Mouse (Mus musculus) cerebellum, adult 18-20 months (tissue): ENCODE results near the gene Fzd7.
"Not testable (repeated sequence)": the region's sequence is repeated elsewhere in the genome, so short reads cannot be mapped to it uniquely, and the experiment has no call there.

Experiments used
- DNase-seq, 2 experiments: peaks; one replicate each; pipeline ENCODE4 v3.0.0; 2021

Gene Fzd7

DNA sequence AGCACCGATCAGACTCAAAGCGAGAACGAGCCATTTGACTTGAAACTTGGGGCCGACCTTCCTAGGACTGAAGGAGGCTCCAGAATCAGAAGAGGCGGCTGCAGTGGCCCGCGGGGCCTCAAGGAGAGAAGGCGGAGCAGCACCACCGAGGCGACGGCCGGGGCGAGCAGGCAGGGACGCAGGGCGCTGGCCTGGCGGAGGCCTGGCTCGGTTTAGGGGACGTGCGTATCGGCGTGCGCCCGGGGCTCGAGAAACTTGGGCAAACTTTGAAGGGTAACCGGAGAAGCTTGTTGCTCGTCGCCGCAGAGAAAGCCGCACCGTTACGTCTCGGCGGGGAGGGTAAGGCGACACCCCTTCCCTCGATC lies at the start of gene Fzd7:
Fzd7 (plus strand) TSS at position 94 of the 365 bp plus-strand sequence.
- peak in 1 of 2 experiments; percentile 48 for DNase-seq

GRCm38 (mm10) chr1:59433296-59433695 lies 48.9 kb upstream of the Fzd7 start:
- no peak for DNase-seq

DNA sequence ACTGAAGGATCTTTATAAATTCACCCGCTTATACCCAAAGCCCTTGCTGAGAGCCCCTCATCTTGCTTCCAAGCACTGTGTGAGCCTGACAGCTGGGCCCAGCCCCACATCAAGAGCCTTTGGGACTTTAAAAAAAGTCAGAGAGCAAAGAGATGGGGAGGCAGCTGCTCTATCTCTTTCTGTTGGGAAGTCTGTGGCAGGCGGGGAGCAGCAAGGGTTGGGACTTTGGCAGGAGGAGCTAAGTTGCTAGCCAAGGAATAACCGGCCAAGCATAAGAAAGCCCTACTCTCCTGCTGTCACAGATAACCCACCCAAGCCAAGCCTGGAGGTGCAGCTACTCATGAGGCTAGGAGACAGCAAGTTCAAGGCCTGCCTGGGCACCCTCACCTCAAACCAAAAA lies 48.2 kb upstream of the Fzd7 start:
- DNase-seq: peak; percentile 74 to 82

GRCm38 (mm10) chr1:59435270-59435669 lies 47.0 kb upstream of the Fzd7 start:
- DNase-seq: no peak

- DNase-seq: no peak
Observed at GRCm38 (mm10) chr1:59436321-59436720, 45.9 kb upstream of the Fzd7 start.

GRCm38 (mm10) chr1:59437927-59438326 lies 44.3 kb upstream of the Fzd7 start:
- no peak for DNase-seq

DNA sequence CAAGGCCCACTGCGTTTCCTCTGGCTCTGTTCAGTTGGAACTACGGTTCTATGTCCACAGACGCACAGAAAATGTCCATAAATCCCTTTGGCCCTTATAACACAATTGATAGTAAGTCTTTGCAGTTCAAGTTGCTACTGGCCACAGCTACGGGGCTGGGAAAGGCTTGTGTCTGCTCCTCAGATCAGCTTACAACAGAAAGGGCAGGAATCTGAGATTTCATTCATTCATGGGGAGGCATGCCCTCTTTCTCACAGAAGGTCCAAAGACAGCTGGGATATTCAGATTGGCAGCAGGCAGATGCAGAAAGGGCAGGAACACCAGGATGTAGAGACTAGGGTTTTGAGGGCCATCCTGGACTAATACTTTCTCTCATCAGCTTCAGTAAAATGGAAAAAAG lies 43.9 kb upstream of the Fzd7 start:
- DNase-seq: no peak

GRCm38 (mm10) chr1:59439252-59439651 lies 43.0 kb upstream of the Fzd7 start:
- DNase-seq: peak; percentile 36 to 53

DNA sequence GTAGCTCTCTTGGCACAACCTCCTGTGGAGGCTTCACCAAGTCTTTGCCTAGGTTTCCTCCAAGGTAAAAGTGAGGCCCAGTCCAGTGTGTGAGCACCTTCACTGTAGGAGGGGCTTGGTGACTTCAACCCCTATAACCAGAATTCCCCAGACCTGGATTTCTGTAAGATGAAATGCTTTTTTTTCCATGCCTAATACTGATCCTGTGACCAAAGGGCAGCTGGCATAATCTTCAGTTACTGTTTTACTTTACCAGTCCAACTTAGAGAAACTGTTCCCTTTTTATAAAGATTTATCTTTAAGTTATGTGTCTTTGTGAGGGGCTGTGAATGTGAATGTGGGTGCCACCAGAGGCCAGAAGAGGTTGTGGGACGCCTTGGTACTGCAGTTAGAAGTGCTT lies 42.3 kb upstream of the Fzd7 start:
- no peak for DNase-seq

DNA sequence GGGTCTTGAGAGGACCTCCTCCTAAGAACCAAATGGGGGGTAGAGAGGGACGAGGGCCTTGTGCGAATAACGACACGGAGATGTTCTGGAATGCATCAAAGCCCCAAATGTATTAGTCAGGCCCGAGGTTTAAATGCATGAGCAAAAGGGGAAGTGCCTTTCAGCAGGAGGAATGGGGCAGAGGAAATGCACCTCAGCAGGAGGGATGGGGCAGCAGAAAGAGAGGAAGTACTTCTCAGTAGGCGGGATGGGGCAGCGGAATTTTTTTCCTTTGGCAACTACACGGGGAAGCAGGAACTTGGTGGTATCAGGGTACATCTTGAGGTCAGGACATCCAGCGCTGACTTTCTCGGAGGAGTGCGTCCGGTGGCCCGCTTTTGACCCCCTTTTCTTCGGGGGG lies 39.5 kb upstream of the Fzd7 start:
- not testable (repeated sequence) for DNase-seq

- DNase-seq: no peak
Observed at GRCm38 (mm10) chr1:59444127-59444660, 38.0 kb upstream of the Fzd7 start.

DNA sequence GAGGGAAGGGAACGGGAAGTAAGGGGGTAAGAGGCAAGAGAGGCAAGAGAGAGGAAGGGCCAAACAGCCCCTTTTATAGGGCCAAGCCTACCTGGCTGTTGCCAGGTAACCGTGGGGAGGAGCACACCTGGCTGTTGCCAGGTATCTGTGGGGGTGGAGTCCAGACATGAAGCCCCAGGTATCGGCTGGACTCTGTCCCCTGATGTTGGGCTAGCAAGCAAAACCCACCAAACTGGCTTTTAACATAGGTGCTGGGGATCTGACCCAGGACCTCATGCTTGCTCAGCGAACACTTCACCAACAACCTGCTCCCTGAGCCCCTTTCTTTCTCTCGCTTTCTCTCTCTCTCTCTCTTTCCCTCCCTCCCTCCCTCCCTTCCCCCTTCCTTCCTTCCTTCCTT lies 37.0 kb upstream of the Fzd7 start:
- DNase-seq: no peak

DNA sequence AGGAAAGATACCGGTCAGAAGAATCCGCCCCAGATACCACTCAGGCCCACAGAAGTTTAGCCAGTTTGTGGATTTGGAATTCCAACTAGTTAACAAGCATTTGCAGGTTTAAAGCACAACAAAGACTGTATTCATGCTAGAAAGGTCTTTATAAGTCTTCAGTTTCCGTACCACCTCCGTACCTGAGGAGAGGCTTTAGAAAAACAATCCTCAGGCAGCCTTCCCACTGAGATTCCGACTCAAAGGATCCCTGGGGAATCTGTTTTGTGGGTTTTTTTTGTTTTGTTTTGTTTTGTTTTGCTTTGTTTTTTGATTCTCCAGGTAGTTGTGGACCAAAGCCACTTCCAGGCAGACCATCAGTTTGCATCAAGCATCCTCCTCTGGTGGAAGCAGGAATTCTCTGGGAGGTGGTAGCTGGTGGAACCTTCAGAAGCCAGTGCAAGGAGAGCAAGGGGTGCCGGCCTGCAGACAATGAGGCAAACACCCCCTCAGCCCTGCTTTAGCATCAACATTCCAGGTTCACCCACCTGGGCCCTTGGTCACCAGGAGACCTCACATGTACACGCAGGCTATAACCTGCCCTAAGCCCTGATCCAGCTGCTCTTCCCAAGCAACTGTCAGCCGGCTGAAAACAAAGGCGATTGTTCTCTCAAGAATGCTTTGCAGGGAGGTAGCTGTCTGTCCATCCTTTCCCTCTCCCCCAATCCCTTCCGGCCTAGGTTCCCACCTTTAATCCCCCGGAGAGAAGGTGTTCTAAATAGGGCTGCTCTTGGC lies 33.5 kb upstream of the Fzd7 start:
- no peak for DNase-seq

GRCm38 (mm10) chr1:59449423-59449822 lies 32.8 kb upstream of the Fzd7 start:
- DNase-seq: no peak

GRCm38 (mm10) chr1:59450896-59451295 lies 31.3 kb upstream of the Fzd7 start:
- no peak for DNase-seq

DNA sequence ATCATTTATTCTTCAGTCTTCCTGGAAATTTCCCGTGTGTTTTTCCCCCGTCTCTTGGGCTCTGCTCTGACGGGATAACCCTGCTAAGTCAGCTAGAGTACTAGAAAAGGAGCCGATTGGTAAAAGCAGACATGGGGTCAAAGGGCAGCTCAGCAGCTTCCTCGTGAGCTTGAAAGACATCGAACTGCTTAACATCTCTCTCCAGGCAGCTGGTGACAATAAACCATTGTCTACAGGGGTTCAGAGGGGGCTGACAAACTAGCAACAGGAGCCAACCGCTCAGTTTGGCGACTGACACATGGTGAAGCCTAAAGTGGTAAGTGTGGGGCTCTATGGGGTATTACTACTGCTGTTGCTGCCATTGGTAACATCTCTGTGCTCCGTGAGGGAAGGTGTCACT lies 30.6 kb upstream of the Fzd7 start:
- DNase-seq: no peak

DNA sequence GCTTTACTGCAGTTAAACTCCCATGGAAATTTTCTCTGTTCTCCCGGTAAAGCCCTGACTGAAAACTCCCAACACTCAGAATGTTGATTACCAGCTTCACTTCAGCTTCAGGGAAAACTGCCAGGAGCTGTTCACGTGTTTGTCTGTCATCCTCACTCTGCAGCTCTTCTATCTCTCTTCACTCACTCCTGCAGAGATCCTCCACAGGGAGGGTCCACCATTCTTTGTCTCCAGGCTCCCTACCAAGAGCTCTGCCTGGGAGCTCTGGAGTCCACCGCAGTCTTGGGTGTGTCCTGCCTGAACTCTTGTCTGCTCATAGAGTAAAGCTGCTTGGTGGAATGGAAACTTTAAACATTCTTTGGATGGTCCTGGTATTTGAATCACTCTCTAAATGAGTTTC lies 25.4 kb upstream of the Fzd7 start:
- no peak for DNase-seq

DNA sequence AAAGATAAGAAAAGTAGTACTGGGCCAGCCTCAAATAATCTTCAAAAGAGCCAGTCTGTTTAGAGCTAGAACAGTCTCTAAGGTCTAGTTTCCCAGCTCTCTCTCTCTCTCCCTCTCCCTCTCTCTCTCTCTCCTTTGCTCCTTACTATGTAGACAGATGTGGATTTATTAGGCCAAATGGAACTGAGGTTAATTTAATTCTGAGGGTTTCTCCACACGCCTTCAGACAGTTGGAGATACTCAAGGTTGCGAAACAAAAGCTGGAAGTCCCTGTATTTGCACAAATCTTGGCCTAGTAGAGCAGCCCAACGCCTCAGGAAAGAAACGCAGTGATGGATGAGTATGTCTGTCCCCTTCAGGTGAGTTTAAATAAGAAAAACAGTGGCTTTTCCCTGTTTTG lies 24.4 kb upstream of the Fzd7 start:
- DNase-seq: no peak

DNA sequence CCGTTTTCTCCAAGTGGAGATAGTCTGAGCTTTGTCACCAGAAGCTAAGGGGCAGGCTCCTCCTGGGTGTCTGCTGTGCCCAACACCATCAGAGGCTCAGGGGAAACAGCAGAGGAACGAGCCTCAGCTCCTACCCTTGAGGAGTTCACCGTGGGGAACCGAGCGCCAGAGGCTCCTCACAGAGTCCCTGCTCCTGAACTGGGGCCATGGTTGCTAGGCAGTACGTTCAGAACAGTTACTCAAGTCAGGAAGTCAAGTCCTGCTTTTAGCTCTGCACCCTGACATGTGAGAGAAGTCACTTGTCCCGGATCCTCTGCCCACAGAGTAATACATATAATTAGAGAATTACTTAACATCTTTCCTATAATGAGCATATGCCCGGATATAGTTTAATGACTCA lies 23.3 kb upstream of the Fzd7 start:
- DNase-seq: no peak

GRCm38 (mm10) chr1:59464696-59465639 lies 17.3 kb upstream of the Fzd7 start:
- no peak for DNase-seq

DNA sequence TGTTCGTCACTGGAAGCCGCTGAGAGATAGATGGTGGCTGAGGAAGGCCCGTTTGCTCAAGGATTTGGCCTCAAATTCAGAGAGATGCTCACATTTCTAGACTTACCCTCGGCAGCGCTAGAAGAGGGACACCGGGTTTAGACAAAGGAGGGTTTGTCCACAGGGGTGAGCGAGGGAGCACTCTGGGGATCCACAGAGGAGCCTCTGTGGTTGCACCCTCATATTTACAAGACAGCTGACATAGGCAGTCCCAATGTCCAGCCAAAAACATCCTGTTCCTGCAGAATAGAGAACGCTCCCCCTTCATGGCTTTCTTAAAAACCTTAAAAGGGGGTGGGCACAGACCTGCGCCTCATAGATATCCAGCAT lies 16.6 kb upstream of the Fzd7 start:
- no peak for DNase-seq

DNA sequence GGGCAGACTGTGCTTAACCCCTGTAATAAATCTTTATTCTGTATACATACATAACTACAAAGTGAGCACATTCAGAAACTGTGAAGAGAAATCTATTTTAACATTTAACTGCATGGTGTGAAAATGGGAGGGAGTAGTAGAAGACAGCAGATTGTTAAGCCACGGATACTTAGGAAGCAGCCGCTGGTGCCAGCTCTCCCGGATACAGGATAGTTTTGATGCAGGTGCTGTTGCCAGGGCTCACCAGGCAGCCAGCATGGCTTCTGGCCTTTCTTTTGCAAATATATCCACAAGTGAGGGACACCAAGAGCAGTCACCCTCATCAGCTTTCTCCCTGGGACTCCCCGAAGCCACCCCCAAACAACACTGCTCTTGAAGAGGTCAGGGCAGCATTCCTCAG lies 13.1 kb upstream of the Fzd7 start:
- peak; percentile 67 to 74 for DNase-seq

DNA sequence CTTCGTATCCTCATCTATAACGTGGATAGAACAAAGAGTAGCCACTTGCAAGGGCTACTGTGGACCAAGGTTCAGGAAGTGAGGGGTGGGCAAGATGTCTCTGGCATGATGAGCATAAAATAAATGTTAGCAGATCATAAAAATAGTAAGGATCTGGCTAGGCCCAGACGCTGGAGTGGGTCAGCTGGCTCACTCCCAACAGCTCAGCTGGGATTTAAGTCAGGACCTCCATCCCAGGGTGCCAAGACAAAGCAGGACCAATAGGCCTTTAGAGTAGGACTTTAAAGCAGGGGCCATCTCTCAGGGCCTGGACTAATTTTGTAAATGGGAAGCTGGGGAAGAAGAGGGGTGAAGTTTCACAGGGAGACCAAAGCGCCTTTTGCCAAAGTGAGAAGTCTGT lies 11.5 kb upstream of the Fzd7 start:
- DNase-seq: no peak
